Mouse (Mus musculus): ENCODE data around the gene Abhd16a. TPM values are rescaled to one million over a fixed set of nuclear protein-coding genes. Genes with fewer than 3 reads are reported as not detected.

Gene Abhd16a
- polyA plus RNA-seq, 1 experiment from 2014 or later = 94.8 TPM

DNA sequence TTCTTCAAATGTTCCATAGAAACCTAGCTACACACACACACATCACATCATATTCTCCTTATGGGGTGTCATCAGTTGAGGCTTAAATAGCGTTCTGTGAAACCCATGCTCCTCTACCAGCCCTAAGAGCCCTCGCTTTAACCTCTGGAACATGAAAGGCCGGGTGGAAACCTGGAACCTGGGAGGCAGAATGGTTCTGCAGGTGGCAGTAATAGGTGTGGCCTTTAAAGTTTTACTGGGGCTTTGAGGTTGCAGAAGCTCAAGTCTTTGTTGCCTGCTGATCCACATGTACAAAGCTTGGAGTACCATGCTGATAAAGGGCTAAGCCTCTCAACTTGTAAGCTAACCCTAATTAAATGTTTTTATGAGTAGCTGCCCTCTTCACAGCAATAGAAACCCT lies 58.3 kb downstream of the Abhd16a start:
- H3K9ac ChIP-seq = no peak overlapping the region
- H3K27ac ChIP-seq = no peak overlapping the region
- no peaks in the 10 kb centered on the region for H3K4me1 ChIP-seq
- no peaks in the 10 kb centered on the region for H3K9me3 ChIP-seq
- H3K4me3 ChIP-seq = no peak overlapping the region
- peaks cover 95% of the 10 kb centered on the region for H3K36me3 ChIP-seq
- H3K27me3 ChIP-seq = no peaks in the 10 kb centered on the region
- 60% methylated on average over 3 of the region's 3 CpGs for WGBS
- H3K4me2 ChIP-seq = no peak overlapping the region
- no peak for ATAC-seq (ENCODE audit: borderline replicate concordance, extremely low read depth, low FRiP score, low TSS enrichment)

DNA sequence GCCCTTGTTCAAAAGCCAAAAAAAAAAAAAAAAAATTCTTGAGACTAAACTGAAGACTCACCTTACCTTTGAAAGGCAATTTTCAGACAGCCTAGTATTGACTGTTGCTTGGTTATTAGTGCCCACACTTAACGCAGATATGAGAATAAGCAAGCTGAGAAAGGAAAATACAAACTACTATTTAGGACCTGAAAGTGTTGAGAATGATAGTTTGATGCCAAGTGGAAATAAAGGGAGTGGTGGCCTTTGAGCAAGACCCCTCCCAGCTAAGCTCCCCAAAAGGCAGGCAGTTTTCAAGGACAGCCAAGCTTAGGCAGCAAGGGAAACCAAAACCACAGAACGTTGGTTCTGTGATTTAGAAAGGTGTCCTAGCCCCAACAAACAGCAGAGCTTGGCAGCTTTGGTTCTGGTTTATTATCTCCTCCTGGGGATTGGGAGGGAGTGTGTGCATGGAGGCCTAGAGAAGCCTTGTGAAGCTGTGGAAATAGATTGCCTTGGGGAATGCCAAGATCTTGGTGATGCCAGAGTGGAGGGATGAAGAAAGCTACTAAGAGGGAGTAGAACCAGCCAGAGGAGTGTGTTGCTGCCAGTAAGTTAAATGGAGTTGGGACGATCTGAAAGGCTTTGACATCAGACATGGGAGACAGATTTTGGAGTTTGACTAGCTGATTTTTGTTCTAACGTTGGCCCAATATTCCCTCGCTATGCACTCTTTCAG lies 59.0 kb downstream of the Abhd16a start:
- H3K36me3 ChIP-seq = peaks cover 95% of the 10 kb centered on the region
- no peaks in the 10 kb centered on the region for H3K9me3 ChIP-seq
- H3K9ac ChIP-seq = no peak overlapping the region
- H3K4me3 ChIP-seq = no peak overlapping the region
- H3K27ac ChIP-seq = no peak overlapping the region
- no peak for ATAC-seq (ENCODE audit: borderline replicate concordance, extremely low read depth, low FRiP score, low TSS enrichment)
- WGBS = 61% methylated on average over 5 of the region's 5 CpGs
- no peak overlapping the region for H3K4me2 ChIP-seq
- no peaks in the 10 kb centered on the region for H3K27me3 ChIP-seq
- no peaks in the 10 kb centered on the region for H3K4me1 ChIP-seq

GRCm38 (mm10) chr17:35152121-35152520 lies 63.1 kb downstream of the Abhd16a start:
- H3K9ac ChIP-seq = no peak overlapping the region
- peaks cover 96% of the 10 kb centered on the region for H3K36me3 ChIP-seq
- no peaks in the 10 kb centered on the region for H3K9me3 ChIP-seq
- WGBS = 91% methylated on average over 4 of the region's 4 CpGs
- H3K4me3 ChIP-seq = no peak overlapping the region
- ATAC-seq (ENCODE audit: borderline replicate concordance, extremely low read depth, low FRiP score, low TSS enrichment) = no peak
- H3K27me3 ChIP-seq = no peaks in the 10 kb centered on the region
- no peak overlapping the region for H3K4me2 ChIP-seq
- H3K4me1 ChIP-seq = no peaks in the 10 kb centered on the region
- H3K27ac ChIP-seq = no peak overlapping the region

Other genes with a start within 250 kb of the Abhd16a start
- 50.8 and 54.0 TPM in 2 replicates for gene Skiv2l, start 239.1 kb upstream of the Abhd16a start, polyA plus RNA-seq (2015; fragmentation: Nextera tagmentation; extraction: Ambion mirVana)
- 92.6 and 95.7 TPM in 2 replicates for gene Nelfe, start 238.9 kb upstream of the Abhd16a start, polyA plus RNA-seq (2015; fragmentation: Nextera tagmentation; extraction: Ambion mirVana)
- 2.8 and 3.1 TPM in 2 replicates for gene Cfb, start 226.7 kb upstream of the Abhd16a start, polyA plus RNA-seq (2015; fragmentation: Nextera tagmentation; extraction: Ambion mirVana)
- gene Zbtb12, start 209.8 kb upstream of the Abhd16a start, polyA plus RNA-seq (2015; fragmentation: Nextera tagmentation; extraction: Ambion mirVana) = 2.6 and 2.7 TPM in 2 replicates
- gene Gm20547, start 207.2 kb upstream of the Abhd16a start, polyA plus RNA-seq (2015; fragmentation: Nextera tagmentation; extraction: Ambion mirVana) = not detected in 2 replicates
- gene C2, start 191.0 kb upstream of the Abhd16a start, polyA plus RNA-seq (2015; fragmentation: Nextera tagmentation; extraction: Ambion mirVana) = 2.6 and 2.9 TPM in 2 replicates
- gene Ehmt2, start 190.8 kb upstream of the Abhd16a start, polyA plus RNA-seq (2015; fragmentation: Nextera tagmentation; extraction: Ambion mirVana) = 64.9 and 69.9 TPM in 2 replicates
- gene Slc44a4, start 174.8 kb upstream of the Abhd16a start, polyA plus RNA-seq (2015; fragmentation: Nextera tagmentation; extraction: Ambion mirVana) = 0.94 and 1.5 TPM in 2 replicates
- 17.3 and 17.9 TPM in 2 replicates for gene Neu1, start 158.0 kb upstream of the Abhd16a start, polyA plus RNA-seq (2015; fragmentation: Nextera tagmentation; extraction: Ambion mirVana)
- 0.15 and 0.26 TPM in 2 replicates for gene Hspa1b, start 130.0 kb upstream of the Abhd16a start, polyA plus RNA-seq (2015; fragmentation: Nextera tagmentation; extraction: Ambion mirVana)
- gene Gm20481, start 119.4 kb upstream of the Abhd16a start, polyA plus RNA-seq (2015; fragmentation: Nextera tagmentation; extraction: Ambion mirVana) = not detected in 2 replicates
- 3.4 and 3.8 TPM in 2 replicates for gene Hspa1a, start 117.1 kb upstream of the Abhd16a start, polyA plus RNA-seq (2015; fragmentation: Nextera tagmentation; extraction: Ambion mirVana)
- gene Hspa1l, start 116.6 kb upstream of the Abhd16a start, polyA plus RNA-seq (2015; fragmentation: Nextera tagmentation; extraction: Ambion mirVana) = 0.45 and 0.79 TPM in 2 replicates
- 210 and 216 TPM in 2 replicates for gene Lsm2, start 107.4 kb upstream of the Abhd16a start, polyA plus RNA-seq (2015; fragmentation: Nextera tagmentation; extraction: Ambion mirVana)
- 128 and 129 TPM in 2 replicates for gene Vars, start 88.3 kb upstream of the Abhd16a start, polyA plus RNA-seq (2015; fragmentation: Nextera tagmentation; extraction: Ambion mirVana)
- 0.14 and 0.25 TPM in 2 replicates for gene Vwa7, start 72.7 kb upstream of the Abhd16a start, polyA plus RNA-seq (2015; fragmentation: Nextera tagmentation; extraction: Ambion mirVana)
- gene Sapcd1, start 61.2 kb upstream of the Abhd16a start, polyA plus RNA-seq (2015; fragmentation: Nextera tagmentation; extraction: Ambion mirVana) = 7.2 and 7.7 TPM in 2 replicates
- 4.4 TPM in 2 replicates for gene Msh5, start 42.5 kb upstream of the Abhd16a start, polyA plus RNA-seq (2015; fragmentation: Nextera tagmentation; extraction: Ambion mirVana)
- gene Clic1, start 39.3 kb upstream of the Abhd16a start, polyA plus RNA-seq (2015; fragmentation: Nextera tagmentation; extraction: Ambion mirVana) = 283 and 300 TPM in 2 replicates
- gene Ddah2, start 30.2 kb upstream of the Abhd16a start, polyA plus RNA-seq (2015; fragmentation: Nextera tagmentation; extraction: Ambion mirVana) = 330 and 333 TPM in 2 replicates
- 0.36 and 0.39 TPM in 2 replicates for gene Ly6g6c, start 23.9 kb upstream of the Abhd16a start, polyA plus RNA-seq (2015; fragmentation: Nextera tagmentation; extraction: Ambion mirVana)
- gene Mpig6b, start 23.1 kb upstream of the Abhd16a start, polyA plus RNA-seq (2015; fragmentation: Nextera tagmentation; extraction: Ambion mirVana) = 0.67 and 0.93 TPM in 2 replicates
- gene Ly6g6e, start 12.4 kb upstream of the Abhd16a start, polyA plus RNA-seq (2015; fragmentation: Nextera tagmentation; extraction: Ambion mirVana) = 0.96 and 1.2 TPM in 2 replicates
- 5.2 and 6.7 TPM in 2 replicates for gene Ly6g6d, start 11.2 kb upstream of the Abhd16a start, polyA plus RNA-seq (2015; fragmentation: Nextera tagmentation; extraction: Ambion mirVana)
- gene Ly6g6f, start 3.7 kb upstream of the Abhd16a start, polyA plus RNA-seq (2015; fragmentation: Nextera tagmentation; extraction: Ambion mirVana) = 0.23 and 0.51 TPM in 2 replicates
- not detected in 2 replicates for gene Ly6g5c, start 19.0 kb downstream of the Abhd16a start, polyA plus RNA-seq (2015; fragmentation: Nextera tagmentation; extraction: Ambion mirVana)
- 0.79 and 0.95 TPM in 2 replicates for gene Ly6g5b, start 26.2 kb downstream of the Abhd16a start, polyA plus RNA-seq (2015; fragmentation: Nextera tagmentation; extraction: Ambion mirVana)
- 17.7 and 18.0 TPM in 2 replicates for gene Gpank1, start 32.2 kb downstream of the Abhd16a start, polyA plus RNA-seq (2015; fragmentation: Nextera tagmentation; extraction: Ambion mirVana)
- 265 TPM in 2 replicates for gene Csnk2b, start 32.8 kb downstream of the Abhd16a start, polyA plus RNA-seq (2015; fragmentation: Nextera tagmentation; extraction: Ambion mirVana)
- gene D17H6S53E, start 37.1 kb downstream of the Abhd16a start, polyA plus RNA-seq (2015; fragmentation: Nextera tagmentation; extraction: Ambion mirVana) = 9.6 and 9.7 TPM in 2 replicates
- gene Apom, start 42.8 kb downstream of the Abhd16a start, polyA plus RNA-seq (2015; fragmentation: Nextera tagmentation; extraction: Ambion mirVana) = 1.0 and 3.9 TPM in 2 replicates
- gene Bag6, start 45.9 kb downstream of the Abhd16a start, polyA plus RNA-seq (2015; fragmentation: Nextera tagmentation; extraction: Ambion mirVana) = 48.6 and 51.2 TPM in 2 replicates
- gene Prrc2a, start 75.6 kb downstream of the Abhd16a start, polyA plus RNA-seq (2015; fragmentation: Nextera tagmentation; extraction: Ambion mirVana) = 169 and 179 TPM in 2 replicates
- gene Aif1, start 86.8 kb downstream of the Abhd16a start, polyA plus RNA-seq (2015; fragmentation: Nextera tagmentation; extraction: Ambion mirVana) = 6.9 and 9.0 TPM in 2 replicates
- 12.1 and 13.0 TPM in 2 replicates for gene Lst1, start 99.2 kb downstream of the Abhd16a start, polyA plus RNA-seq (2015; fragmentation: Nextera tagmentation; extraction: Ambion mirVana)
- 0.65 and 2.2 TPM in 2 replicates for gene Ltb, start 105.2 kb downstream of the Abhd16a start, polyA plus RNA-seq (2015; fragmentation: Nextera tagmentation; extraction: Ambion mirVana)
- gene Tnf, start 112.7 kb downstream of the Abhd16a start, polyA plus RNA-seq (2015; fragmentation: Nextera tagmentation; extraction: Ambion mirVana) = 0.16 TPM in 1 of 2 replicates, not detected in the other
- 0.11 and 0.21 TPM in 2 replicates for gene Lta, start 116.1 kb downstream of the Abhd16a start, polyA plus RNA-seq (2015; fragmentation: Nextera tagmentation; extraction: Ambion mirVana)
- gene Gm16181, start 131.6 kb downstream of the Abhd16a start, polyA plus RNA-seq (2015; fragmentation: Nextera tagmentation; extraction: Ambion mirVana) = 0.70 and 0.75 TPM in 2 replicates
- 3.4 and 4.3 TPM in 2 replicates for gene Atp6v1g2, start 144.4 kb downstream of the Abhd16a start, polyA plus RNA-seq (2015; fragmentation: Nextera tagmentation; extraction: Ambion mirVana)
- 13.2 and 13.4 TPM in 2 replicates for gene Nfkbil1, start 146.5 kb downstream of the Abhd16a start, polyA plus RNA-seq (2015; fragmentation: Nextera tagmentation; extraction: Ambion mirVana)
- 512 and 523 TPM in 2 replicates for gene Ddx39b, start 152.5 kb downstream of the Abhd16a start, polyA plus RNA-seq (2015; fragmentation: Nextera tagmentation; extraction: Ambion mirVana)
- gene H2-D1, start 173.5 kb downstream of the Abhd16a start, polyA plus RNA-seq (2015; fragmentation: Nextera tagmentation; extraction: Ambion mirVana) = 114 and 138 TPM in 2 replicates
- 0.20 and 0.24 TPM in 2 replicates for gene H2-Q1, start 231.1 kb downstream of the Abhd16a start, polyA plus RNA-seq (2015; fragmentation: Nextera tagmentation; extraction: Ambion mirVana)

All from lung, embryonic 15.5 days (tissue).